Mouse (Mus musculus) CH12.LX (cell line): ENCODE data around the gene Fam186b. TPM values are rescaled to one million over a fixed set of nuclear protein-coding genes. Genes with fewer than 3 reads are reported as not detected.

Source experiments
- DNase-seq: peaks from one replicate; pipeline ENCODE4 v3.0.0-alpha.2; 2013; ENCODE audit errors: extremely low read depth
- H3K27ac ChIP-seq: 2 replicates; pipeline ENCODE4 v1.5.1; 2012; ENCODE audit warnings: low read depth, mild to moderate bottlenecking, control low read depth, moderate library complexity; ENCODE audit not compliant: insufficient read depth
- H3K27me3 ChIP-seq: replicated peaks from 2 replicates; pipeline ENCODE3; 2012; ENCODE audit warnings: inconsistent platforms
- H3K36me3 ChIP-seq, 2 experiments: replicated peaks in 1 of 2; 2 replicates each; pipeline versions ENCODE3 to v1.6.1; 2012; ENCODE audit warnings: inconsistent platforms in 1 of 2, low read length in 1 of 2, mild to moderate bottlenecking in 1 of 2, mixed read lengths in 1 of 2, moderate library complexity in 1 of 2; ENCODE audit not compliant: control insufficient read depth in 1 of 2, insufficient read depth in 1 of 2
- H3K4me1 ChIP-seq, 2 experiments: 2 replicates each; pipeline ENCODE4 v1.6.1; 2012; ENCODE audit warnings: inconsistent platforms in 1 of 2, moderate library complexity in 1 of 2; ENCODE audit not compliant: insufficient read depth in 2 of 2, control insufficient read depth in 1 of 2
- H3K4me2 ChIP-seq: 2 replicates; pipeline ENCODE4 v1.6.1; 2012; ENCODE audit warnings: low read depth, mild to moderate bottlenecking, control low read depth; ENCODE audit not compliant: poor library complexity, insufficient read depth, severe bottlenecking
- H3K4me3 ChIP-seq, 3 experiments: fragments of 150-350 bp in 1 of 3; sonication (generic) in 1 of 3; replicated peaks in 1 of 3; 2 replicates each; pipeline versions ENCODE3 to v1.5.1; 2011 to 2012; ENCODE audit warnings: low read depth in 2 of 3, low read length in 2 of 3, mild to moderate bottlenecking in 2 of 3, moderate library complexity in 2 of 3, control low read depth in 1 of 3, improper control_type of control experiment in 1 of 3, inconsistent platforms in 1 of 3, mixed read lengths in 1 of 3; ENCODE audit not compliant: poor library complexity in 1 of 3
- H3K79me2 ChIP-seq: replicated peaks from 2 replicates; pipeline ENCODE4 v1.6.1; 2012; ENCODE audit warnings: mild to moderate bottlenecking, moderate library complexity; ENCODE audit not compliant: control insufficient read depth, poor library complexity, insufficient read depth, severe bottlenecking; ENCODE audit errors: extremely low read depth
- H3K9ac ChIP-seq: 2 replicates; pipeline ENCODE4 v1.6.1; 2012; ENCODE audit warnings: low read depth, mild to moderate bottlenecking, control low read depth, moderate library complexity; ENCODE audit not compliant: insufficient read depth
- H3K9me3 ChIP-seq: replicated peaks from 2 replicates; pipeline ENCODE3; 2012; ENCODE audit warnings: low read length, inconsistent platforms, mixed read lengths
- CHD2 ChIP-seq: IDR thresholded peaks from 2 replicates; pipeline ENCODE4 v1.6.1; 2011; ENCODE audit warnings: low read length, improper control_type of control experiment
- CTCF ChIP-seq, 2 experiments: IDR thresholded peaks in 1 of 2; conservative IDR thresholded peaks in 1 of 2; 2 replicates each; pipeline ENCODE4 v1.5.1; 2011 to 2012; ENCODE audit warnings: low read depth in 2 of 2, low read length in 2 of 2, improper control_type of control experiment in 1 of 2, inconsistent platforms in 1 of 2, mild to moderate bottlenecking in 1 of 2, moderate library complexity in 1 of 2
- ELF1 ChIP-seq: IDR thresholded peaks from 2 replicates; pipeline ENCODE4 v1.6.1; 2014; ENCODE audit warnings: low read depth, mild to moderate bottlenecking, inconsistent platforms, low read length, improper control_type of control experiment
- EP300 ChIP-seq: IDR thresholded peaks from 2 replicates; pipeline ENCODE4 v1.6.1; 2011; ENCODE audit warnings: low read length, improper control_type of control experiment
- ETS1 ChIP-seq: conservative IDR thresholded peaks from 2 replicates; pipeline ENCODE4 v1.6.1; 2012; ENCODE audit warnings: low read depth, mild to moderate bottlenecking, inconsistent platforms, low read length, improper control_type of control experiment, moderate library complexity
- GABPA ChIP-seq: IDR thresholded peaks from 2 replicates; pipeline ENCODE4 v1.6.1; 2012; ENCODE audit warnings: low read depth, low read length, improper control_type of control experiment, inconsistent platforms; ENCODE audit not compliant: insufficient replicate concordance
- IRF4 ChIP-seq: IDR thresholded peaks from 2 replicates; pipeline ENCODE4 v1.6.1; 2014; ENCODE audit warnings: low read depth, mild to moderate bottlenecking, inconsistent platforms, low read length, improper control_type of control experiment
- JUN ChIP-seq: IDR thresholded peaks from 2 replicates; pipeline ENCODE4 v1.6.1; 2011; ENCODE audit warnings: low read depth, mild to moderate bottlenecking, low read length, improper control_type of control experiment, moderate library complexity; ENCODE audit not compliant: insufficient read depth
- KAT2A ChIP-seq: IDR thresholded peaks from 2 replicates; pipeline ENCODE4 v1.6.1; 2012; ENCODE audit warnings: low read length, improper control_type of control experiment, inconsistent platforms; ENCODE audit not compliant: insufficient replicate concordance
- MAFK ChIP-seq: IDR thresholded peaks from 2 replicates; pipeline ENCODE4 v1.6.1; 2011; ENCODE audit warnings: low read length, improper control_type of control experiment; ENCODE audit not compliant: insufficient replicate concordance
- MEF2A ChIP-seq: IDR thresholded peaks from 2 replicates; pipeline ENCODE4 v1.6.1; 2014; ENCODE audit warnings: low read depth, mild to moderate bottlenecking, inconsistent platforms, low read length, improper control_type of control experiment, borderline replicate concordance
- MXI1 ChIP-seq: IDR thresholded peaks from 2 replicates; pipeline ENCODE4 v1.6.1; 2011; ENCODE audit warnings: mild to moderate bottlenecking, low read depth, low read length, improper control_type of control experiment
- NRF1 ChIP-seq: IDR thresholded peaks from 2 replicates; pipeline ENCODE4 v1.6.1; 2014; ENCODE audit warnings: low read depth, mild to moderate bottlenecking, inconsistent platforms, low read length, improper control_type of control experiment, moderate library complexity
- POLR2A ChIP-seq: IDR thresholded peaks from 2 replicates; pipeline ENCODE4 v1.6.1; 2011; ENCODE audit warnings: low read depth, mild to moderate bottlenecking, improper control_type of control experiment, low read length
- RCOR1 ChIP-seq: conservative IDR thresholded peaks from 2 replicates; pipeline ENCODE4 v1.6.1; 2012; ENCODE audit warnings: low read depth, mild to moderate bottlenecking, inconsistent platforms, low read length, improper control_type of control experiment
- SIN3A ChIP-seq: IDR thresholded peaks from 2 replicates; pipeline ENCODE4 v1.6.1; 2012; ENCODE audit warnings: low read length, improper control_type of control experiment, inconsistent platforms
- TBP ChIP-seq: conservative IDR thresholded peaks from 2 replicates; pipeline ENCODE4 v1.6.1; 2011; ENCODE audit warnings: low read depth, low read length, improper control_type of control experiment
- TCF12 ChIP-seq: IDR thresholded peaks from 2 replicates; pipeline ENCODE4 v1.6.1; 2014; ENCODE audit warnings: low read depth, mild to moderate bottlenecking, inconsistent platforms, low read length, improper control_type of control experiment
- USF2 ChIP-seq: conservative IDR thresholded peaks from 2 replicates; pipeline ENCODE4 v1.6.1; 2011; ENCODE audit warnings: low read depth, low read length, improper control_type of control experiment
- ZC3H11A ChIP-seq: IDR thresholded peaks from 2 replicates; pipeline ENCODE4 v1.6.1; 2012; ENCODE audit warnings: low read depth, mild to moderate bottlenecking, inconsistent platforms, low read length, improper control_type of control experiment
- ZKSCAN1 ChIP-seq: IDR thresholded peaks from 2 replicates; pipeline ENCODE4 v1.6.1; 2012; ENCODE audit warnings: low read depth, inconsistent platforms, low read length, improper control_type of control experiment, borderline replicate concordance
- ZMIZ1 ChIP-seq: IDR thresholded peaks from 2 replicates; pipeline ENCODE4 v1.6.1; 2012; ENCODE audit warnings: low read depth, mild to moderate bottlenecking, inconsistent platforms, low read length, improper control_type of control experiment
- ZNF384 ChIP-seq: IDR thresholded peaks from 2 replicates; pipeline ENCODE4 v1.6.1; 2012; ENCODE audit warnings: low read depth, low read length, improper control_type of control experiment, inconsistent platforms
- dilution Hi-C: fragments of 300-500 bp; cut with MboI; formaldehyde crosslinking; loops from 2 replicates; pipeline ENCODE4 v1.14.3; 2020; ENCODE audit warnings: low sequenced_read_pairs; ENCODE audit not compliant: extremely low pct_unique_long_range_greater_than_20kb, extremely low pct_ligation_motif_present
- in situ Hi-C: fragments of 300-500 bp; cut with MboI; formaldehyde crosslinking; loops from 3 replicates; pipeline ENCODE4 v1.14.3; 2019; ENCODE audit warnings: low sequenced_read_pairs, low pct_ligation_motif_present, low pct_unique_long_range_greater_than_20kb, mixed read lengths
- polyA plus RNA-seq: library from polyadenylated mRNA; unstranded; fragments of >175 nt; gene quantifications from 2 replicates; pipeline ENCODE4 v1.2.1, GENCODE M21; 2012; ENCODE audit warnings: low read depth; ENCODE audit not compliant: insufficient read length
- total RNA-seq, 2 experiments: library from RNA; depleted of rRNA; stranded (reverse); fragments of 300-350 nt in 1 of 2; fragments of >200 nt in 1 of 2; gene quantifications; 2 replicates each; pipeline ENCODE4 v1.2.3; 2012 to 2014

Fam186b gene
- total and polyA plus RNA-seq, 3 experiments = 0.04 to 0.11 TPM; not detected in 1

DNA sequence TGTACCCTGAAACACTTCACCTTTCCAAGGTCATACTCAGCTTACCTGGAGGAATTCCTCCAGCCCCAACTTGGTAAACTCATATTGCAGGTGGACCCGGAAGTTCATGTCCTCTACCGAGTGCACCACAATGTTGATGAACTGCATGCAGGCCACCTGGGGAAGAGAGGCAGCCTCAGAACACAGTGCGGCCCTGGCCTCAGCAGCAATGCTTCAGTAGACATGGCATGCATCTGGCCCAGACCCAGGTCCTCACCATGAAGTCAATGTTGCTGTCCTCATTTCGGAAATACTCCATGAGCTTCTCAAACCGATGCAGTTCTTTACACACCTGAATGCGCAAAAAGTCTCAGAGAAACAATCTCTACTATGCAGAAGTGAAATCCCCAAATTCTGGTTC lies 29.9 kb upstream of the Fam186b start:
- TF ChIP-seq JUN = no peak
- no peak for TF ChIP-seq TBP
- no peak for TF ChIP-seq GABPA
- TF ChIP-seq CHD2 = no peak
- TF ChIP-seq USF2 = no peak
- no peak for TF ChIP-seq ETS1
- TF ChIP-seq CTCF (conservative IDR thresholded peaks at IDR 0.05 in 1 of 2, IDR thresholded peaks at IDR 0.05 in 1 of 2; ENCODE audit: low read depth in 2 of 2, low read length in 2 of 2) = no peak
- no peak for TF ChIP-seq MXI1
- peaks cover 73 to 96% of the 10 kb centered on the region in 2 experiments for H3K36me3 ChIP-seq
- no peaks in the 10 kb centered on the region for H3K27me3 ChIP-seq
- no peaks in the 10 kb centered on the region for H3K79me2 ChIP-seq
- no peak overlapping the region for H3K27ac ChIP-seq
- H3K4me3 ChIP-seq = no peak overlapping the region
- peaks cover 9% of the 10 kb centered on the region for H3K9me3 ChIP-seq
- H3K9ac ChIP-seq = no peak overlapping the region
- no peak overlapping the region for H3K4me2 ChIP-seq
- H3K4me1 ChIP-seq = peaks cover 0 to 9% of the 10 kb centered on the region in 2 experiments; a peak in 2 of 4 replicates
- dilution Hi-C loops (no loop called here), in situ Hi-C loops (no loop called here)
- DNase-seq = no peak

DNA sequence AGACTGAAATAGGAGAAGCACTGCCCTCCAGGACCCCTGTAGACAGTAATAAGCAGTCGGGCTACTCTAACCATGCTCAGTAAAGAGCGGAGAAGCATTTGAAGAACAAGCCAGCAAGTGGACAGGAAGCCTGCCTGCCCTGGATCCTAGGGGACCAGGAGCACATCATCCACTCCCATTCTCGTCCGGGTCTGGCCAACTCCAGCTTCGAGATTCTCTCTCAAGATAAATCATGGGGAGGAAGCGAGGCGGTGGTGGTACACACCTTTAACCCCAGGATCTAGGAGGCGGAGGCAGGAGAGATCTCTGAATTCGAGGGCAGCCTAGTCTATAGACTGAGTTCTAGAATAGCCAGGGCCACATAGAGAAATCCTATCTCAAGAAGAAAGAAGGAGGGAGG lies 28.5 kb upstream of the Fam186b start:
- Histone ChIP-seq H3K9me3 (peaks cover 9% of the 10 kb centered on the region), H3K27me3 (no peaks in the 10 kb centered on the region)
- dilution Hi-C loops = no loop called here

DNA sequence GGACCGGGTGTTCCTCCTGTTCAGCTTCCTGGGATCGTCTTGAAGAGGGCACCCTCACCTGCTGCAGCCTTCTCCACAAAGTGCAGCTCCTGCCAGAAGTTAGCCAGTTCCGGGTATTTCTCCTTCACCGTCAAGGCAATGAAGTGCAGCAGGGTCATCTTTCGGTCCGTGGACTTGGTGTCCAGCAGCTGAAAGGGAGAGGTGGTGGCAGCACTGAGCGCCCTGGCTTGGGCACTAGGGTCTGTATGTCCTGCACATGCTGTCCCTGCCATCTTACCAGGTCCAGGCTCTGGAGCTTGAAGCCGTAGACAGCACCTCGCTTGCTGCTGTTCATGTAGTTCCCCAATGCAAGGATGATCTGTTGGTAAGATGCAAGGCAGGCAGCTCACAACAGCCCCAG lies 25.3 kb upstream of the Fam186b start:
- no peaks in the 10 kb centered on the region for H3K9me3 ChIP-seq
- peaks cover 87 to 98% of the 10 kb centered on the region in 2 experiments for H3K36me3 ChIP-seq
- H3K4me2 ChIP-seq = no peak overlapping the region
- no peak for TF ChIP-seq ZC3H11A
- no peak for TF ChIP-seq KAT2A
- no peak for TF ChIP-seq POLR2A
- TF ChIP-seq MAFK = no peak
- TF ChIP-seq ZNF384 = no peak
- TF ChIP-seq CHD2 = no peak
- TF ChIP-seq USF2 = no peak
- no peak for TF ChIP-seq CTCF (conservative IDR thresholded peaks at IDR 0.05 in 1 of 2, IDR thresholded peaks at IDR 0.05 in 1 of 2; ENCODE audit: low read depth in 2 of 2, low read length in 2 of 2)
- no peak for TF ChIP-seq RCOR1
- TF ChIP-seq TBP = no peak
- DNase-seq = no peak
- H3K79me2 ChIP-seq = no peaks in the 10 kb centered on the region
- no peak overlapping the region for H3K27ac ChIP-seq
- no peak overlapping the region for H3K9ac ChIP-seq
- in situ Hi-C loops = no loop called here
- no peak overlapping the region for H3K4me3 ChIP-seq
- H3K4me1 ChIP-seq = no peaks in the 10 kb centered on the region; a peak in 1 of 4 replicates
- H3K27me3 ChIP-seq = no peaks in the 10 kb centered on the region
- dilution Hi-C loops = no loop called here

More for the DNA sequence above, 28.5 kb upstream of the Fam186b start:
- Histone ChIP-seq H3K4me3 (no peak overlapping the region), H3K79me2 (no peaks in the 10 kb centered on the region), H3K27ac (no peak overlapping the region), H3K36me3 (peaks cover 78 to 97% of the 10 kb centered on the region in 2 experiments), H3K4me1 (no peaks in the 10 kb centered on the region)
- DNase-seq = no peak
- in situ Hi-C loops = no loop called here
- TF ChIP-seq EP300 (no peak), NRF1 (no peak), ZMIZ1 (no peak), MAFK (no peak), TCF12 (no peak), ZKSCAN1 (no peak), ELF1 (no peak), MEF2A (no peak), IRF4 (no peak), SIN3A (no peak)
- TF ChIP-seq, all 38 proteins: peak for 0
- H3K9ac ChIP-seq = no peak overlapping the region
- no peak overlapping the region for H3K4me2 ChIP-seq
